Comparison of ENCODE assay signal across 24 mouse cellular contexts in the genomic region with DNA sequence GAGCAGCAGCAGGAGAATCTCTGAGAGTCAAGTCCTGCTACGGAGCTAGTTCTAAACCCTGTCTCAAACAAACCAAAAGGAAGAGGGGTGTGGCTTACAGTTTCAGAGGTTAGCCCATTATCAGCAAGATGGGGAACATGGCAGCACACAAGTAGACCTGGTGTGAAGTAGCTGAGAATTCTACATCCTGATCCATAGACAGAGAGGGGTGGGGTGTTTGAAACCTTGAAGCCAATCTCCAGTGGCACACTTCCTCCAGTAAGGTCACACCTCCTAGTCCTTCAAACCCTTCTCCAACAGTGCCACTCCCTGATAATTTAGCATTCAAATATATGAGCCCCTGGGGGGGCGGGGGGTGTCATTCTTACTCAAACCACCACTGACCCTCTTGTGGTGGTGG. TPM values are rescaled to one million over a fixed set of nuclear protein-coding genes. Genes with fewer than 3 reads are reported as not detected.
A peak's percentile ranks its signal among the peaks of the same experiment; 100 is the strongest.
DNase-seq lines count a peak whose midpoint lies in the region; ATAC-seq and TF ChIP-seq lines count a peak whose summit lies in the region.
"Had no signal": no experiment of that assay in that cellular context is flagged by ENCODE, and none has a peak within 500 bp of the region (broad histone marks: within the 10 kb centered on the region; RNA-seq: fewer than 3 reads in every experiment).

No protein-coding gene starts in this region.

- no peaks in the 10 kb centered on the region for H3K79me2 ChIP-seq in MEL (ENCODE audit: control insufficient read depth, insufficient read depth, low read length, poor library complexity)

- no peaks in the 10 kb centered on the region for H3K27me3 ChIP-seq in MEL (ENCODE audit: control insufficient read depth in 1 of 2, insufficient read depth in 2 of 2, low read length in 2 of 2)
- H3K27me3 ChIP-seq in intestine, postnatal 0 days (replicated peaks; ENCODE audit: control insufficient read depth, insufficient read depth, low read length): no peaks in the 10 kb centered on the region
- H3K27me3 ChIP-seq: embryonic facial prominence, embryonic 13.5 days; embryonic facial prominence, embryonic 15.5 days; forebrain, embryonic 12.5 days had no signal

- TF ChIP-seq RAD21 in MEL (IDR thresholded peaks at IDR 0.05; ENCODE audit: low read depth, low read length): no peak

- H3K9me3 ChIP-seq in MEL (replicated peaks; ENCODE audit: insufficient read depth, low read length): no peaks in the 10 kb centered on the region
- no peaks in the 10 kb centered on the region for H3K9me3 ChIP-seq in intestine, postnatal 0 days (ENCODE audit: control insufficient read depth)
- H3K9me3 ChIP-seq: embryonic facial prominence, embryonic 13.5 days; embryonic facial prominence, embryonic 15.5 days; forebrain, embryonic 10.5 days; forebrain, embryonic 12.5 days; G1E had no signal

- TF ChIP-seq EP300 in MEL (IDR thresholded peaks at IDR 0.05; ENCODE audit: low read depth in 1 of 2, low read length in 2 of 2): no peak

- no peak overlapping the region for H3K4me3 ChIP-seq in MEL (ENCODE audit: control insufficient read depth in 1 of 2, insufficient read depth in 1 of 2, low read depth in 2 of 2, low read length in 2 of 2)
- no peak overlapping the region for H3K4me3 ChIP-seq in intestine, postnatal 0 days (ENCODE audit: low read depth, low read length)
- H3K4me3 ChIP-seq: embryonic facial prominence, embryonic 13.5 days; embryonic facial prominence, embryonic 15.5 days; erythroblast, embryonic 14.5 days; forebrain, embryonic 10.5 days; forebrain, embryonic 12.5 days had no signal

- no peak for TF ChIP-seq CTCF in MEL (IDR thresholded peaks at IDR 0.05 in 2 of 3, conservative IDR thresholded peaks at IDR 0.05 in 1 of 3; ENCODE audit: control insufficient read depth in 1 of 3, insufficient read depth in 1 of 3, low read depth in 2 of 3, low read length in 3 of 3, poor library complexity in 1 of 3, severe bottlenecking in 1 of 3)
- TF ChIP-seq CTCF in intestine, postnatal 0 days (IDR thresholded peaks at IDR 0.05; ENCODE audit: low read depth): no peak

- ATAC-seq in intestine, postnatal 0 days: no peak
- ATAC-seq: forebrain, embryonic 14.5 days; forebrain, embryonic 16.5 days had no signal

- DNase-seq in ES-CJ7 (ENCODE audit: low read depth, low spot score) (peak; percentile 73), MEL (ENCODE audit: low read depth, low spot score) (peak; percentile 50), ZHBTc4 (ENCODE audit: low read depth, low spot score) (peak; percentile 37), liver (no peak)
- DNase-seq in neural tube, embryonic 10.5 days (ENCODE audit: extremely low spot score, low spot score): no peak
- DNase-seq: adrenal gland, adult 2 months; adrenal gland, postnatal 10 days; adrenal gland, postnatal 25 days; cerebellum, adult 11 months; cerebellum, adult 18-20 months; cerebellum, adult 8-10 months; cerebellum, adult 9-11 months; cerebellum, postnatal 14 days; cerebellum, postnatal 36 days; embryo, embryonic 11 days had no signal

- H3K36me3 ChIP-seq in MEL (ENCODE audit: control insufficient read depth in 1 of 2, insufficient read depth in 2 of 2, low read length in 2 of 2): peaks cover 0 to 13% of the 10 kb centered on the region in 2 experiments; a peak in 2 of 4 replicates
- H3K36me3 ChIP-seq in intestine, postnatal 0 days (ENCODE audit: control insufficient read depth, insufficient read depth): no peaks in the 10 kb centered on the region
- H3K36me3 ChIP-seq: embryonic facial prominence, embryonic 13.5 days; embryonic facial prominence, embryonic 15.5 days; forebrain, embryonic 10.5 days; forebrain, embryonic 12.5 days; G1E had no signal

- no peak overlapping the region for H3K4me2 ChIP-seq in intestine, postnatal 0 days (replicated peaks; ENCODE audit: low read depth)
- H3K4me2 ChIP-seq: embryonic facial prominence, embryonic 13.5 days; embryonic facial prominence, embryonic 15.5 days; forebrain, embryonic 12.5 days had no signal

- H3K9ac ChIP-seq in MEL (ENCODE audit: control insufficient read depth, low read depth, low read length, poor library complexity, severe bottlenecking): no peak overlapping the region
- H3K9ac ChIP-seq in intestine, postnatal 0 days (ENCODE audit: low read depth, low read length): no peak overlapping the region
- H3K9ac ChIP-seq: embryonic facial prominence, embryonic 13.5 days; embryonic facial prominence, embryonic 15.5 days; forebrain, embryonic 12.5 days had no signal

- peaks cover 14 to 19% of the 10 kb centered on the region in 2 experiments for H3K4me1 ChIP-seq in MEL (ENCODE audit: control insufficient read depth in 1 of 2, insufficient read depth in 2 of 2, low read length in 2 of 2)
- no peaks in the 10 kb centered on the region for H3K4me1 ChIP-seq in intestine, postnatal 0 days (replicated peaks; ENCODE audit: control insufficient read depth, insufficient read depth, low read length)
- H3K4me1 ChIP-seq: embryonic facial prominence, embryonic 15.5 days; forebrain, embryonic 10.5 days; forebrain, embryonic 12.5 days had no signal

- H3K27ac ChIP-seq in MEL (ENCODE audit: control insufficient read depth, low read depth, low read length): no peak overlapping the region
- H3K27ac ChIP-seq in intestine, postnatal 0 days (ENCODE audit: low read depth, low read length): no peak overlapping the region
- H3K27ac ChIP-seq: embryonic facial prominence, embryonic 13.5 days; embryonic facial prominence, embryonic 15.5 days; forebrain, embryonic 10.5 days; forebrain, embryonic 12.5 days had no signal

- 79% methylated on average over 2 of the region's 2 CpGs for WGBS in intestine, postnatal 0 days

- no peak for TF ChIP-seq POLR2A in MEL (IDR thresholded peaks at IDR 0.05; ENCODE audit: control insufficient read depth in 1 of 2, insufficient read depth in 1 of 2, low read depth in 1 of 2, low read length in 2 of 2, poor library complexity in 1 of 2)

TF ChIP-seq in MEL, 35 proteins besides CTCF, POLR2A, EP300 and RAD21:
- TF ChIP-seq ZC3H11A (IDR thresholded peaks at IDR 0.05; ENCODE audit: low read depth, low read length): no peak
- TF ChIP-seq MAFK (IDR thresholded peaks at IDR 0.05; ENCODE audit: borderline replicate concordance, low read depth, low read length): no peak
- no peak for TF ChIP-seq CHD1 (IDR thresholded peaks at IDR 0.05; ENCODE audit: low read depth, low read length)
- no peak for TF ChIP-seq SMC3 (IDR thresholded peaks at IDR 0.05; ENCODE audit: low read depth, low read length)
- no peak for TF ChIP-seq RCOR1 (IDR thresholded peaks at IDR 0.05; ENCODE audit: low read depth, low read length)
- TF ChIP-seq MEF2A (IDR thresholded peaks at IDR 0.05; ENCODE audit: extremely low read depth, insufficient replicate concordance, low read depth, low read length, poor library complexity, severe bottlenecking): no peak
- no peak for TF ChIP-seq TBP (IDR thresholded peaks at IDR 0.05; ENCODE audit: low read depth, low read length)
- no peak for TF ChIP-seq ZNF384 (IDR thresholded peaks at IDR 0.05; ENCODE audit: low read depth, low read length)
- TF ChIP-seq CHD2 (IDR thresholded peaks at IDR 0.05; ENCODE audit: low read length): no peak
- no peak for TF ChIP-seq JUND (IDR thresholded peaks at IDR 0.05; ENCODE audit: low read depth, low read length)
- no peak for TF ChIP-seq E2F4 (IDR thresholded peaks at IDR 0.05; ENCODE audit: borderline replicate concordance, low read depth, low read length)
- TF ChIP-seq POLR2AphosphoS2 (IDR thresholded peaks at IDR 0.05; ENCODE audit: low read length): no peak
- TF ChIP-seq MAX (IDR thresholded peaks at IDR 0.05; ENCODE audit: low read length): no peak
- no peak for TF ChIP-seq KAT2A (conservative IDR thresholded peaks at IDR 0.05; ENCODE audit: low read depth, low read length)
- no peak for TF ChIP-seq MAZ (IDR thresholded peaks at IDR 0.05; ENCODE audit: low read depth, low read length)
- TF ChIP-seq ETS1 (IDR thresholded peaks at IDR 0.05; ENCODE audit: low read depth, low read length): no peak
- no peak for TF ChIP-seq USF2 (IDR thresholded peaks at IDR 0.05; ENCODE audit: borderline replicate concordance in 1 of 2, insufficient read depth in 1 of 2, low read depth in 1 of 2, low read length in 2 of 2)
- TF ChIP-seq MXI1 (IDR thresholded peaks at IDR 0.05; ENCODE audit: low read depth, low read length): no peak
- no peak for TF ChIP-seq TCF12 (IDR thresholded peaks at IDR 0.05; ENCODE audit: low read depth, low read length)
- no peak for TF ChIP-seq NELFE (IDR thresholded peaks at IDR 0.05; ENCODE audit: low read depth, low read length)

RNA-seq across cellular contexts. Expression of a gene that starts 10.9 kb away (rescaled TPM):
- total RNA-seq in MEL (2012; rRNA removed): 29.8 and 32.6 TPM in 2 replicates
- 10 to 100 TPM; 44.9 to 46.8 TPM for polyA plus RNA-seq in MEL (2012; ENCODE audit: insufficient read depth in 1 of 2, insufficient read length in 2 of 2, low read depth in 1 of 2, low replicate concordance in 2 of 2, missing spikeins in 1 of 2)
- 7.3 and 8.3 TPM in 2 replicates for polyA plus RNA-seq in intestine, postnatal 0 days (2015; fragmentation: Nextera tagmentation; extraction: Ambion mirVana)

RNA-seq across cellular contexts. Expression of a gene that starts 13.9 kb away (rescaled TPM):
- total RNA-seq in MEL (2012; rRNA removed): 0.72 and 1.6 TPM in 2 replicates
- 1 to 10 TPM in 1 of 2 experiments, not detected in 1; 1.3 TPM for polyA plus RNA-seq in MEL (2012; ENCODE audit: insufficient read depth in 1 of 2, insufficient read length in 2 of 2, low read depth in 1 of 2, low replicate concordance in 2 of 2, missing spikeins in 1 of 2)
- polyA plus RNA-seq in intestine, postnatal 0 days (2015; fragmentation: Nextera tagmentation; extraction: Ambion mirVana): not detected in 2 replicates

RNA-seq across cellular contexts. Expression of a gene that starts 30.7 kb away (rescaled TPM):
- total RNA-seq in MEL (2012; rRNA removed): 8.7 and 9.2 TPM in 2 replicates
- polyA plus RNA-seq in MEL (2012; ENCODE audit: insufficient read depth in 1 of 2, insufficient read length in 2 of 2, low read depth in 1 of 2, low replicate concordance in 2 of 2, missing spikeins in 1 of 2): 10 to 100 TPM in 1 of 2 experiments, not detected in 1; 20.0 TPM
- 8.0 and 9.7 TPM in 2 replicates for polyA plus RNA-seq in intestine, postnatal 0 days (2015; fragmentation: Nextera tagmentation; extraction: Ambion mirVana)

RNA-seq across cellular contexts. Expression of a gene that starts 47.7 kb away (rescaled TPM):
- 5.3 and 7.9 TPM in 2 replicates for total RNA-seq in MEL (2012; rRNA removed)
- polyA plus RNA-seq in MEL (2012; ENCODE audit: insufficient read depth in 1 of 2, insufficient read length in 2 of 2, low read depth in 1 of 2, low replicate concordance in 2 of 2, missing spikeins in 1 of 2): 10 to 100 TPM in 1 of 2 experiments, not detected in 1; 13.3 TPM
- 35.9 and 37.0 TPM in 2 replicates for polyA plus RNA-seq in intestine, postnatal 0 days (2015; fragmentation: Nextera tagmentation; extraction: Ambion mirVana)

RNA-seq across cellular contexts. Expression of a gene that starts 58.4 kb away (rescaled TPM):
- 11.4 and 12.1 TPM in 2 replicates for total RNA-seq in MEL (2012; rRNA removed)
- 10 to 100 TPM in 1 of 2 experiments, not detected in 1; 24.5 TPM for polyA plus RNA-seq in MEL (2012; ENCODE audit: insufficient read depth in 1 of 2, insufficient read length in 2 of 2, low read depth in 1 of 2, low replicate concordance in 2 of 2, missing spikeins in 1 of 2)
- polyA plus RNA-seq in intestine, postnatal 0 days (2015; fragmentation: Nextera tagmentation; extraction: Ambion mirVana): 31.5 and 37.2 TPM in 2 replicates

Comparison
In these comparisons a context has a peak if more than half of its experiments do, and no peak if none do; other contexts are left out.
1. DNase-seq: peak in ES-CJ7 (single experiment), MEL (single experiment) and ZHBTc4 (single experiment); none in neural tube, embryonic 10.5 days (single experiment) and liver (single experiment).